Mouse (Mus musculus): ENCODE results near the gene Flywch2.

GRCm38 (mm10) chr17:23785561-23786471 is at the start of gene Flywch2:
- no peak for TF ChIP-seq CTCF (conservative IDR thresholded peaks at IDR 0.05; ENCODE audit: low read length)
- no peak for TF ChIP-seq POU5F1 (IDR thresholded peaks at IDR 0.05; ENCODE audit: borderline replicate concordance, low read length)

All from E14TG2a.4 (cell line).